Mouse (Mus musculus): ENCODE measurements around the gene Kmt2b.

DNA sequence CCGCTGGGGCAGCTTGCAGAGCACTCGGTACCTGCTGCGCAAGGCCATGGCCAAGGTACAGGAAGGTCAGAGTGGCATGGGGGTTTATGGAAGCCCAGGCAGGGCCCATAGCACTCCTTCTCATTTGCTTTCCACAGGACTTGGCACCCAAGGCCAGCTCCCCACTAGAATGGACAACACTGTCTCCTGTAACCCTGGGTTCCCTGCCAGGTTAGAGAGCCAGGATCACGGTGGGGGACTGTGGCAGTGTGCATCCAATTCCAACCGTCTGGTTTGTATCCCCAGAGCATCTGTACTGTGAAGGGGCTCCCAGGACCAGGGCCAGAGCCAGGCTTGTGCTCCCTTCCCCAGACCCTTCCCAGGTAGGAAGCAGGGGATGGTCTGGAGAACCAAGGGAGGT is 67.7 kb downstream of the Kmt2b start:
- no peak for TF ChIP-seq CTCF (IDR thresholded peaks at IDR 0.05; ENCODE audit: control insufficient read depth, insufficient read depth, insufficient replicate concordance, low read depth, low read length)
- no peak for TF ChIP-seq POLR2A (IDR thresholded peaks at IDR 0.05; ENCODE audit: control insufficient read depth, low read depth, low read length)

Data from testis, adult 2 months (tissue).